In genomic region chr5:104244261-104244660, GRCm38 (mm10) we compare ENCODE assay signal across 20 mouse cellular contexts. TPM values are rescaled to one million over a fixed set of nuclear protein-coding genes. Genes with fewer than 3 reads are reported as not detected.
"Had no signal": no experiment of that assay in that cellular context is flagged by ENCODE, and none has a peak within 500 bp of the region (broad histone marks: within the 10 kb centered on the region; RNA-seq: fewer than 3 reads in every experiment).

No protein-coding gene starts in this region.

- H3K4me1 ChIP-seq: neural tube, embryonic 12.5 days; neural tube, embryonic 13.5 days; neural tube, embryonic 15.5 days; stomach, embryonic 15.5 days had no signal

- H3K9ac ChIP-seq: neural tube, embryonic 12.5 days; neural tube, embryonic 13.5 days; neural tube, embryonic 15.5 days; stomach, embryonic 15.5 days had no signal

- H3K27me3 ChIP-seq: neural tube, embryonic 12.5 days; neural tube, embryonic 13.5 days; neural tube, embryonic 15.5 days; stomach, embryonic 15.5 days had no signal

- H3K27ac ChIP-seq: neural tube, embryonic 12.5 days; neural tube, embryonic 13.5 days; neural tube, embryonic 15.5 days; stomach, embryonic 15.5 days; stomach, postnatal 0 days had no signal

- H3K4me3 ChIP-seq: neural tube, embryonic 12.5 days; neural tube, embryonic 13.5 days; neural tube, embryonic 15.5 days; stomach, embryonic 15.5 days had no signal

- H3K9me3 ChIP-seq: neural tube, embryonic 12.5 days; neural tube, embryonic 13.5 days; neural tube, embryonic 15.5 days; stomach, embryonic 15.5 days had no signal

- DNase-seq: right cerebral cortex, adult 18-20 months; right cerebral cortex, postnatal 14 days; right cerebral cortex, postnatal 25 days; right cerebral cortex, postnatal 4 days; spleen, adult 18-20 months; thymus, adult 18-20 months; thymus, adult 2 months; thymus, postnatal 14 days; thymus, postnatal 25 days; thymus, postnatal 36 days; thymus, postnatal 4 days had no signal

- H3K4me2 ChIP-seq: neural tube, embryonic 12.5 days; neural tube, embryonic 13.5 days; neural tube, embryonic 15.5 days; stomach, embryonic 15.5 days had no signal

- H3K36me3 ChIP-seq: neural tube, embryonic 12.5 days; neural tube, embryonic 13.5 days; neural tube, embryonic 15.5 days; stomach, embryonic 15.5 days had no signal

RNA-seq across cellular contexts. Expression of gene Dmp1, which starts 41.8 kb away (rescaled TPM):
- polyA plus RNA-seq: neural tube, embryonic 14.5 days; testis, adult 2 months; thymus, adult 2 months had no signal

RNA-seq across cellular contexts. Expression of gene Ibsp, which starts 54.7 kb away (rescaled TPM):
- polyA plus RNA-seq: neural tube, embryonic 12.5 days; small intestine, adult 2 months; spleen, adult 2 months had no signal
